Mouse (Mus musculus): ENCODE data around the gene Ptprc. TPM values are rescaled to one million over a fixed set of nuclear protein-coding genes. Genes with fewer than 3 reads are reported as not detected.

Ptprc gene
- polyA plus RNA-seq, 1 experiment from 2014 or later: 6.1 TPM

DNA sequence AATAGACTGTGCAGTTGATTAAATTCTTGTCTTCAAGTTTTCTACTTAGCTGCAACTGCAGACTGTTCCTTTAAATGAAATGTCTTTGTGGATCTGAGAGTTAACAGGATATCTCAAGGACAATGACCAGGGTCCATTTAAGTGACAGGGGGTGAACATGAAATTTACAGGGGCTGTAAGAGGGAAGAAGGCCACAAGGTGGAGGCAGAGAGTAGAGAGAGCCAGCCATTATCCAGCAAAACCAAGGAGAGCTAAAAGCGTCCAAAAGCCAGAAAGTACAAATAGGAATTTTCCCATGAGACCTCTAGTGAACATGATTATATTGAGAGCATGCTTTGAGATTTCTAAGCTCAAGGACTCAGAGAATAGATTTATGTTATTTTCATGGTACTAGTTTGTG lies 89.7 kb downstream of the Ptprc start:
- no peak overlapping the region for H3K27ac ChIP-seq
- no peak overlapping the region for H3K4me2 ChIP-seq (ENCODE audit: low read length)
- peak; percentile 85 for DNase-seq (ENCODE audit: low spot score)
- 10% methylated on average over 1 of the region's 1 CpGs for WGBS
- no peaks in the 10 kb centered on the region for H3K27me3 ChIP-seq (ENCODE audit: insufficient read depth, low read length)
- H3K9me3 ChIP-seq (replicated peaks; ENCODE audit: low read length): no peaks in the 10 kb centered on the region
- H3K36me3 ChIP-seq (ENCODE audit: insufficient read depth, low read length): no peaks in the 10 kb centered on the region
- H3K9ac ChIP-seq (ENCODE audit: low read depth, low read length): no peak overlapping the region
- TF ChIP-seq CTCF (IDR thresholded peaks at IDR 0.05; ENCODE audit: low read depth): peak; percentile 83
- no peaks in the 10 kb centered on the region for H3K4me1 ChIP-seq (replicated peaks; ENCODE audit: insufficient read depth, low read length)
- ATAC-seq (replicated peaks; ENCODE audit: low FRiP score, low read depth): no peak
- H3K4me3 ChIP-seq (replicated peaks; ENCODE audit: low read depth, low read length): no peak overlapping the region

DNA sequence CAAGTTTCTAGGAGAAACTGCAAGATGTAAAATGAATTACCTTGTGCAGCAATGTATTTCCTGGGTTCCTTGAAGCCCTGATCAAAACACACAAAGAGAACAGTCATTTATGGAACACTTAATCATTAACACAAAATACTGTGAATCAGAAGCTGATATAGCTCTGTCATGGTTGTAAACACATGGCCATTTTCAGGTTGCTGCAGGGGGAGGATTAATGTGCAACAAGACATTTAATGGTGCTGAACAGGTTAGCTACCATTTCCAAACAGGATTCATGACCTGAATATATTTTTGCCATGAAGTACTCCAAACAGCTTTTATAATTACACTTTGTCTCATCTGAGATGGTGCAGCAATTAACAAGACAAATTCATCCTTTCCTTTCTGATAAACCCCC lies 91.8 kb downstream of the Ptprc start:
- peak; percentile 77 for ATAC-seq (replicated peaks; ENCODE audit: low FRiP score, low read depth)

DNA sequence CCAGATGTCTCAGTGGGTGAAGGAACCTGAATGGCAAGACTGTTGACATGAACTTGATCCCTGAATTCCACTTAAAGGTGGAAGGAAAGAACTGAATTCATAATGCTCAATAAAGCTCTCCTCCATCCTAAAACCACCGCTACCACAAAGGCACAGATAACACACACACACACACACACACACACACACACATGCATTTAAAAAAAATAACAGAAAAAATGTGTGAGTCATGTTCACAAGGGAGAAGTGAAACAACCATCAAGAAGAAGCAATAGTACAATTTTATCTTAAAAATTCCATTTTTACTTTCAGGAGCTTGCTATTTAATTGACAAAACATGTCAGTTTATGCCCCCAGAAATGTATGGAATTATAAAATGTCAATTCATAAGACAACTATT lies 95.2 kb downstream of the Ptprc start:
- H3K4me3 ChIP-seq (replicated peaks; ENCODE audit: low read depth, low read length): no peak overlapping the region
- DNase-seq (ENCODE audit: low spot score) (no peak), ATAC-seq (replicated peaks; ENCODE audit: low FRiP score, low read depth) (no peak)
- no peaks in the 10 kb centered on the region for H3K9me3 ChIP-seq (replicated peaks; ENCODE audit: low read length)
- no peaks in the 10 kb centered on the region for H3K4me1 ChIP-seq (replicated peaks; ENCODE audit: insufficient read depth, low read length)
- no peaks in the 10 kb centered on the region for H3K27me3 ChIP-seq (ENCODE audit: insufficient read depth, low read length)
- no peak for TF ChIP-seq CTCF (IDR thresholded peaks at IDR 0.05; ENCODE audit: low read depth)
- no peak overlapping the region for H3K4me2 ChIP-seq (ENCODE audit: low read length)
- H3K27ac ChIP-seq: no peak overlapping the region
- H3K36me3 ChIP-seq (ENCODE audit: insufficient read depth, low read length): no peaks in the 10 kb centered on the region
- H3K9ac ChIP-seq (ENCODE audit: low read depth, low read length): no peak overlapping the region
- WGBS: 96% methylated on average over 1 of the region's 1 CpGs

More for the DNA sequence above, 91.8 kb downstream of the Ptprc start:
- H3K4me2 ChIP-seq (ENCODE audit: low read length): peak overlapping the region; percentile 15; the same call in 1 of the 2 replicates
- peak; percentile 27 for DNase-seq (ENCODE audit: low spot score)
- H3K27me3 ChIP-seq (ENCODE audit: insufficient read depth, low read length): no peaks in the 10 kb centered on the region
- TF ChIP-seq CTCF (IDR thresholded peaks at IDR 0.05; ENCODE audit: low read depth): no peak
- H3K9ac ChIP-seq (ENCODE audit: low read depth, low read length): no peak overlapping the region
- H3K4me1 ChIP-seq (replicated peaks; ENCODE audit: insufficient read depth, low read length): no peaks in the 10 kb centered on the region
- no peak overlapping the region for H3K4me3 ChIP-seq (replicated peaks; ENCODE audit: low read depth, low read length)
- H3K27ac ChIP-seq: peak overlapping the region; percentile 57
- H3K9me3 ChIP-seq (replicated peaks; ENCODE audit: low read length): no peaks in the 10 kb centered on the region
- H3K36me3 ChIP-seq (ENCODE audit: insufficient read depth, low read length): no peaks in the 10 kb centered on the region

DNA sequence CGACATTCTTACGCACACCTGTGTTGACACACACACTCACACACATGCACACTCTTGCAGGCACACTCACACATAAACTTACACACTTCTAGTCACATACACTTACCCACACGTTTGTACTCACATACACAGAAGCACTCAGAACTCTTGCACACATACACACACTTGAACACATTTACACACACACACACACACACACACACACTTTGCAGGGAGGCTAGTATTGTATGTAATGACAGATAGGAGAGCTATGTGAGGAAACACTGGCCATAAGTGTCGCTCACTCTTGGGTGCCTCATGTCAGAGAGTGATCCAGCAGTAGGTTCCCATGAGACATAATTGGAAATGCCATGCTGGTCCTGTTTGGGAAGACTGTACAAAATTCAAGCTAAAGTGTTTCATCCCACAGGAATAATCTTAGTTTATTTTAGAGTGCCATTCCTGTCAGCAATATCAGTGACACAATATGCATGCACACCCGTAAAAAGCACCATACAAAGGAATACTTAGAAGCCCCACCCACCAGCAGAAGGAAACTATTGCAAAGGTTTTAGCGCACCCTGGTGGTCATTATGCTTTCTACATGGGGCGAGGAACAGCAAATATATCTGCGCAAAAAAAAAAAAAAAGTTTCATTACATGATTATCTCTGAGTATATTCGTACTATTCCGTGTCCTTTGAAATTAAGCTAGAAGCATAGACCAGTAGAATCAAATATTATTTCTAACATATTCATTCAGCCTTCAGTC lies 131.1 kb downstream of the Ptprc start:
- H3K4me1 ChIP-seq (replicated peaks; ENCODE audit: insufficient read depth, low read length): 0 out of 2 replicates have a peak, but pooled peaks cover 6% of the 10 kb centered on the region
- peak; percentile 61; the same call in 1 of the 2 replicates for ATAC-seq (replicated peaks; ENCODE audit: low FRiP score, low read depth)
- H3K27ac ChIP-seq: no peak overlapping the region
- no peak overlapping the region for H3K9ac ChIP-seq (ENCODE audit: low read depth, low read length)
- DNase-seq (ENCODE audit: low spot score): peak; percentile 96
- H3K27me3 ChIP-seq (ENCODE audit: insufficient read depth, low read length): no peaks in the 10 kb centered on the region
- TF ChIP-seq CTCF (IDR thresholded peaks at IDR 0.05; ENCODE audit: low read depth): peak; percentile 94
- no peak overlapping the region for H3K4me2 ChIP-seq (ENCODE audit: low read length)
- no peaks in the 10 kb centered on the region for H3K36me3 ChIP-seq (ENCODE audit: insufficient read depth, low read length)
- H3K4me3 ChIP-seq (replicated peaks; ENCODE audit: low read depth, low read length): no peak overlapping the region
- no peaks in the 10 kb centered on the region for H3K9me3 ChIP-seq (replicated peaks; ENCODE audit: low read length)
- 39% methylated on average over 10 of the region's 10 CpGs for WGBS

DNA sequence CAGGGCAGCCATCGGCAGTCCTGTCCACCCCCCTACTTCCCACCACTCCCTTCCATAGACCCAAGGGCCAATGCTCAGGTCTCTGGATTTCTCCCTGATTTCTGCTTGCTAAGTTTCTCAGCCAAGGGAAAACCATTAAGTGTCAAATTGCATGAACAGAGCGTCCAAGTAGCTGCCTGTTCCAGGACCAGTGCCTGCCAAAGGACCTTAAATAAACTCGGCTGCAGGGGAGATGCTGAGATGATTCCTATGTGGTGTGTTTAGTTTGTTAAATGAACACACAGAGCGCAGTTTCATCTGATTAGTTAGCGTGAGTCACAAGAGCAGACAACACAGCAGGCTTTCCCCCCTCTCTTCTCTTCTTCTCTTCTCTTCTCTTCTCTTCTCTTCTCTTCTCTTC lies 135.0 kb downstream of the Ptprc start:
- peak; percentile 70 for DNase-seq (ENCODE audit: low spot score)

DNA sequence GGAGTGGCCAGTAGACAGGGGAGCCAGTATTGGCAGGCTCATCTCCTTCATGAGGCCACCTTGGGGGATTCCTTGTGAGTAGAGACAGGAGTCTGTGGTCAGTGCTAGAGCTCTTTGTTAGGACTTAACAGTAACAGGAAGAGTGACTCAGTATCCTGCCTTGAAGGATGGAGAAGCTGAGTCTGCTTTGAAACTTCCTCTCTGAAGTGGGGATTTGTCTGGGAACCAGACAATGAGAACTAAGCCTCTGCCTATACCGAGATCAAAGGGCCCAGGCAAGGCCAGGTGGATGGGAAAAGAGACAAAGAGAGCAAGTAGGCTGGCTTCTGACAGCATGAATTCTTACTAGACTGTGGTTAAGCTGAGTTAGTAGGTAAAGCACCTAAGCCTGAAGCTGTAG lies 136.3 kb downstream of the Ptprc start:
- no peak for ATAC-seq (replicated peaks; ENCODE audit: low FRiP score, low read depth)
- Histone ChIP-seq H3K9ac (ENCODE audit: low read depth, low read length) (no peak overlapping the region), H3K27me3 (ENCODE audit: insufficient read depth, low read length) (no peaks in the 10 kb centered on the region), H3K4me3 (replicated peaks; ENCODE audit: low read depth, low read length) (no peak overlapping the region), H3K9me3 (replicated peaks; ENCODE audit: low read length) (no peaks in the 10 kb centered on the region), H3K4me2 (ENCODE audit: low read length) (no peak overlapping the region), H3K27ac (no peak overlapping the region), H3K36me3 (ENCODE audit: insufficient read depth, low read length) (no peaks in the 10 kb centered on the region), H3K4me1 (replicated peaks; ENCODE audit: insufficient read depth, low read length) (0 out of 2 replicates have a peak, but pooled peaks cover 6% of the 10 kb centered on the region)
- no peak for DNase-seq (ENCODE audit: low spot score)
- no peak for TF ChIP-seq CTCF (IDR thresholded peaks at IDR 0.05; ENCODE audit: low read depth)
- WGBS: 25% methylated on average over 1 of the region's 1 CpGs

More for the DNA sequence above, 135.0 kb downstream of the Ptprc start:
- no peak for ATAC-seq (replicated peaks; ENCODE audit: low FRiP score, low read depth)
- Histone ChIP-seq H3K27me3 (ENCODE audit: insufficient read depth, low read length) (no peaks in the 10 kb centered on the region), H3K9ac (ENCODE audit: low read depth, low read length) (no peak overlapping the region), H3K4me1 (replicated peaks; ENCODE audit: insufficient read depth, low read length) (0 out of 2 replicates have a peak, but pooled peaks cover 6% of the 10 kb centered on the region), H3K4me2 (ENCODE audit: low read length) (no peak overlapping the region), H3K36me3 (ENCODE audit: insufficient read depth, low read length) (no peaks in the 10 kb centered on the region), H3K9me3 (replicated peaks; ENCODE audit: low read length) (no peaks in the 10 kb centered on the region), H3K27ac (no peak overlapping the region), H3K4me3 (replicated peaks; ENCODE audit: low read depth, low read length) (no peak overlapping the region)
- WGBS: 24% methylated on average over 5 of the region's 5 CpGs
- TF ChIP-seq CTCF (IDR thresholded peaks at IDR 0.05; ENCODE audit: low read depth): no peak

Data from kidney, postnatal 0 days (tissue).